Mouse (Mus musculus): ENCODE results near the gene Aplnr. TPM values are rescaled to one million over a fixed set of nuclear protein-coding genes. Genes with fewer than 3 reads are reported as not detected.

The Aplnr gene
- polyA plus RNA-seq, 1 experiment from 2014 or later, result 49.7 TPM

- Histone ChIP-seq H3K9ac (no peak overlapping the region), H3K27me3 (peaks cover 22% of the 10 kb centered on the region)
- no peak for ATAC-seq (ENCODE audit: low FRiP score, low read depth)
Measured at GRCm38 (mm10) chr2:85139846-85140245, 3.8 kb downstream of the Aplnr start.

GRCm38 (mm10) chr2:85140833-85141232 lies 4.8 kb downstream of the Aplnr start:
- Histone ChIP-seq H3K4me2 (replicated peaks) (no peak overlapping the region), H3K27me3 (peaks cover 22% of the 10 kb centered on the region), H3K36me3 (no peaks in the 10 kb centered on the region), H3K27ac (no peak overlapping the region), H3K9me3 (no peaks in the 10 kb centered on the region), H3K4me3 (no peak overlapping the region), H3K4me1 (no peaks in the 10 kb centered on the region), H3K9ac (no peak overlapping the region)
- no peak for ATAC-seq (ENCODE audit: low FRiP score, low read depth)

More at GRCm38 (mm10) chr2:85139846-85140245, 3.8 kb downstream of the Aplnr start:
- Histone ChIP-seq H3K36me3 (no peaks in the 10 kb centered on the region), H3K4me2 (replicated peaks) (no peak overlapping the region), H3K9me3 (no peaks in the 10 kb centered on the region), H3K4me1 (no peaks in the 10 kb centered on the region), H3K27ac (no peak overlapping the region), H3K4me3 (no peak overlapping the region)
- 67% methylated on average over 7 of the region's 7 CpGs for WGBS

DNA sequence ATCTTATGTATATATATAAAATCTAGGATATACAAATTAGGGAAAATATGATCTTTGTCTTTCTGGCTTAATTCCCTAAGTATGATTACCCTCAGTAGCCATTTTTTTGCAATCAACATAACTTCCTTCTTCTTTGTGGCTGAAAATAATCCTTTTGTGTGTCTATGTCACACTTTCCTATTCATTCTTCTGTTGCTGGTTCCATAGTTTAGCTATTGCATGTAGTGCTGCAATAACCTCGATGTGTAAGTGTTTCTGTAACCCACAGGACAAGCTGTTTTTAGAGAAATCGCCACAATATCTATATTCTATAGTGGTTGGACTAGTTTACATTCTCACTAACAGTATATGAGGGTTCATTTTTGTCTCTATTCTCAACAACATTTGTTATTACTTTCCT lies 8.9 kb downstream of the Aplnr start:
- WGBS, result 93% methylated on average over 2 of the region's 2 CpGs
- Histone ChIP-seq H3K4me3 (no peak overlapping the region), H3K4me1 (no peaks in the 10 kb centered on the region), H3K9ac (no peak overlapping the region), H3K9me3 (no peaks in the 10 kb centered on the region), H3K27ac (no peak overlapping the region), H3K27me3 (no peaks in the 10 kb centered on the region), H3K4me2 (replicated peaks) (no peak overlapping the region), H3K36me3 (no peaks in the 10 kb centered on the region)
- no peak for ATAC-seq (ENCODE audit: low FRiP score, low read depth)

DNA sequence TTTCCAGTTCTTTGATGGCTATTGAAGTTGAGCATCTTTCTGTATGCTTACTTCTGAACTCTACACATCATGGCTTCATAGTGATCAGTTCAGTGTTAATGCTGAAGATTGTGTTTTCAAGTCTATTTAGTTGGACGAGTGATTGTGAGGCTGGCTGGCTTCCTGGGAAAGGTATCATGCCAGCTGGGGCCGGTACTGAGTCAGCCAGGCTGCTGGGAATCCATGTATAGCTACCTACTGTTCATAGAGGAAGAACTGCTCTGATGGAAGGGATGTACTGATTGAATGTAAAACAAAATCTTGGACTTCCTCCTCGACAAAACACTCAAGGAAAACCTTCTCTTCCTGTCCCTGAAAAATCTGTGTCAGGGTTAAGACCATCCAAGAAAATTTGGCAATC lies 9.3 kb downstream of the Aplnr start:
- ATAC-seq (ENCODE audit: low FRiP score, low read depth), result no peak
- no peak overlapping the region for H3K9ac ChIP-seq
- H3K27me3 ChIP-seq, result no peaks in the 10 kb centered on the region
- no peak overlapping the region for H3K4me3 ChIP-seq
- H3K27ac ChIP-seq, result no peak overlapping the region
- H3K9me3 ChIP-seq, result no peaks in the 10 kb centered on the region
- no peaks in the 10 kb centered on the region for H3K4me1 ChIP-seq
- H3K4me2 ChIP-seq (replicated peaks), result no peak overlapping the region
- H3K36me3 ChIP-seq, result no peaks in the 10 kb centered on the region
- WGBS, result 80% methylated on average over 3 of the region's 3 CpGs

- Histone ChIP-seq H3K27ac (no peak overlapping the region), H3K4me2 (replicated peaks) (no peak overlapping the region), H3K9me3 (no peaks in the 10 kb centered on the region), H3K4me3 (no peak overlapping the region), H3K36me3 (no peaks in the 10 kb centered on the region), H3K4me1 (no peaks in the 10 kb centered on the region), H3K9ac (no peak overlapping the region), H3K27me3 (no peaks in the 10 kb centered on the region)
- WGBS, result 81% methylated on average over 2 of the region's 2 CpGs
- ATAC-seq (ENCODE audit: low FRiP score, low read depth), result no peak
Measured at GRCm38 (mm10) chr2:85147481-85147880, 11.5 kb downstream of the Aplnr start.

DNA sequence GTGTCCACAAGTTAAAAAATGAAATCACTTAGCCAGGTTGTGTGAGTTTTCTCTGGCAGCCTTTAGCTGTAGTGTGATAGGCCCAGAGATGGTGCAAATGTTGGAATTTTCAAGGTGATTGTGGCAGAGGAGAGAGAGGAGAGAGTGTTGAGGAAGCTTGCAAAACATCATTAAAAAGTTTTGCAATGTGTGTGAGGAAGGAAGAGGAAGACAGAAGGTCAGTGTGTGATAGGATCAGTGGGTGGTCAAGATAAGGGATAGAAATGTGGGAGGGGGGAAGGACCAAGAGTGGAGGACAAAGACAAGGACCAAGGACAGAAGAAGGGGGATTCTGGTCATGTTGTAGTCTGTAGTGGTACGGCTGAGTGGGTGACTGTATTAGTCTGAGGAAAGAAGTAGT lies 14.3 kb downstream of the Aplnr start:
- no peak for ATAC-seq (ENCODE audit: low FRiP score, low read depth)
- Histone ChIP-seq H3K4me1 (no peaks in the 10 kb centered on the region), H3K36me3 (no peaks in the 10 kb centered on the region), H3K4me3 (no peak overlapping the region), H3K27ac (no peak overlapping the region), H3K27me3 (no peaks in the 10 kb centered on the region), H3K4me2 (replicated peaks) (no peak overlapping the region), H3K9me3 (no peaks in the 10 kb centered on the region), H3K9ac (no peak overlapping the region)
- WGBS, result 72% methylated on average over 1 of the region's 1 CpGs

DNA sequence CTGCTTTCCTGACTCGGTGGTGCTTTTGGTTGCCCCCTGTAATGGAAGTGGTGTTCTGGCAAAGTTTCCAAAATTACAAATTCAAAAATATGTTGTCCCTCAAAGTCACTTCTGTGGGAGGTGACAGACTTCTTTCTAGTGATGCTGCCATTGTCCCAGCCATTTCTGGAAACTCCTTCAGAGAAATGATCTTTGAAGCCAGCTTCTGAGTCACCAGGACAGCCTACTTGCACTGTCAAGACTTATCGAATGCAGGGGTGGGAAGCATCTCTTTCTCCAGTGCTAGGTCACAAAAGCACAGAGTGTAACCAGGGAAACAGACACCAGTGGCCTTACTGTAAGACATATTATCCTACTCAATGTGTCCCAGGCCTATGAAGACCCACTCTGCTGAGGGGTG lies 15.2 kb downstream of the Aplnr start:
- Histone ChIP-seq H3K9me3 (no peaks in the 10 kb centered on the region), H3K4me1 (no peaks in the 10 kb centered on the region), H3K4me2 (replicated peaks) (no peak overlapping the region), H3K36me3 (no peaks in the 10 kb centered on the region), H3K4me3 (no peak overlapping the region), H3K27me3 (no peaks in the 10 kb centered on the region), H3K9ac (no peak overlapping the region), H3K27ac (no peak overlapping the region)
- no peak for ATAC-seq (ENCODE audit: low FRiP score, low read depth)
- 81% methylated on average over 2 of the region's 2 CpGs for WGBS

- H3K4me2 ChIP-seq (replicated peaks), result no peak overlapping the region
- no peaks in the 10 kb centered on the region for H3K9me3 ChIP-seq
- H3K36me3 ChIP-seq, result no peaks in the 10 kb centered on the region
- no peak for ATAC-seq (ENCODE audit: low FRiP score, low read depth)
- no peak overlapping the region for H3K4me3 ChIP-seq
- H3K27me3 ChIP-seq, result no peaks in the 10 kb centered on the region
- no peak overlapping the region for H3K9ac ChIP-seq
- 80% methylated on average over 9 of the region's 9 CpGs for WGBS
- H3K4me1 ChIP-seq, result no peaks in the 10 kb centered on the region
- H3K27ac ChIP-seq, result no peak overlapping the region
Measured at GRCm38 (mm10) chr2:85155334-85155733, 19.3 kb downstream of the Aplnr start.

DNA sequence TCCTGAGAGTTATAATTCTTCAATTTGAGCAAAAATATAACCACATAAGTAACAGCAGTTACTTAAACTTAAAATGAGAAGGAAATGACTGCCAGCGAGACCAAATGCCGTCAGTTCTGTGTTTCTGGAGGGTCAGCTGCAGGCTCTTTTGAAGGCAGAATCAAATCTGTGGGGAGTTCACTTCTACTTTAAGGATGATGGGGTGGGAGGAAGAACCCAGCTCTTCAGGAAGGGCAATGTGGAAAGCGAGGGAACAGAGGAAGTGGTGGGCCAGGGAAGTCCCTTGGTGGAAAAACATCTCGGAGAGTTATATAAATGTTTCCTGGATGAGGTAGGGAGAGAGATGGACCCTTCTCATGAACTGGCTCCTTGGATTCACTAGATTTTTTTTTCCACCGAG lies 20.1 kb downstream of the Aplnr start:
- H3K4me3 ChIP-seq, result no peak overlapping the region
- no peaks in the 10 kb centered on the region for H3K9me3 ChIP-seq
- H3K27ac ChIP-seq, result no peak overlapping the region
- ATAC-seq (ENCODE audit: low FRiP score, low read depth), result no peak
- WGBS, result 85% methylated on average over 5 of the region's 5 CpGs
- no peaks in the 10 kb centered on the region for H3K36me3 ChIP-seq
- no peaks in the 10 kb centered on the region for H3K4me1 ChIP-seq
- H3K9ac ChIP-seq, result no peak overlapping the region
- no peaks in the 10 kb centered on the region for H3K27me3 ChIP-seq
- no peak overlapping the region for H3K4me2 ChIP-seq (replicated peaks)

DNA sequence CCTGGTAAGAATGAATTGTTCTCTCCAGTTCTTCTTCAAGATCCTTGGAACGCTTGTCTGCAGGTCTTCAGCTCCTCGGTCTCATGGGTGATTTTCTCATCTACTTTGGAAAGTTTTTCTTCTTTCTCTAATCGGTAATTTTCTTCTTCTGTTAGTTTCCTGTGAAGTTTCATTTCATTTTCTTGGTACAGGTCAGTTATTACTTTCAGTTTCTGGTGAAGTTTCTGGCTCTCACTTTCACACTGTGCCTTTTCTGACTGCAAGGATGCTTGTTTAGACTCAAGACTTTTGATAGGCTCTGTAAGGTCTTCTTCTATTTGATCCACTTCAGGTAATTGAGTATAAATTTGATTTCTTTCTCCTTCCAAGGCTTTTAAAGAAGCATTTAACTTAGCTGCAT lies 21.4 kb downstream of the Aplnr start:
- H3K4me1 ChIP-seq, result peaks cover 5% of the 10 kb centered on the region; the same call in 1 of the 2 replicates
- H3K36me3 ChIP-seq, result no peaks in the 10 kb centered on the region
- 89% methylated on average over 3 of the region's 3 CpGs for WGBS
- no peak overlapping the region for H3K27ac ChIP-seq
- no peak for ATAC-seq (ENCODE audit: low FRiP score, low read depth)
- no peak overlapping the region for H3K4me2 ChIP-seq (replicated peaks)
- H3K27me3 ChIP-seq, result no peaks in the 10 kb centered on the region
- no peaks in the 10 kb centered on the region for H3K9me3 ChIP-seq
- H3K4me3 ChIP-seq, result no peak overlapping the region
- H3K9ac ChIP-seq, result no peak overlapping the region

GRCm38 (mm10) chr2:85160901-85161637 lies 25.0 kb downstream of the Aplnr start:
- Histone ChIP-seq H3K27ac (no peak overlapping the region), H3K4me3 (no peak overlapping the region), H3K9ac (no peak overlapping the region), H3K4me1 (peaks cover 5% of the 10 kb centered on the region; the same call in 1 of the 2 replicates), H3K27me3 (no peaks in the 10 kb centered on the region), H3K36me3 (no peaks in the 10 kb centered on the region), H3K9me3 (no peaks in the 10 kb centered on the region), H3K4me2 (replicated peaks) (no peak overlapping the region)
- WGBS, result 66% methylated on average over 4 of the region's 4 CpGs
- no peak; the same call in 1 of the 2 replicates for ATAC-seq (ENCODE audit: low FRiP score, low read depth)

DNA sequence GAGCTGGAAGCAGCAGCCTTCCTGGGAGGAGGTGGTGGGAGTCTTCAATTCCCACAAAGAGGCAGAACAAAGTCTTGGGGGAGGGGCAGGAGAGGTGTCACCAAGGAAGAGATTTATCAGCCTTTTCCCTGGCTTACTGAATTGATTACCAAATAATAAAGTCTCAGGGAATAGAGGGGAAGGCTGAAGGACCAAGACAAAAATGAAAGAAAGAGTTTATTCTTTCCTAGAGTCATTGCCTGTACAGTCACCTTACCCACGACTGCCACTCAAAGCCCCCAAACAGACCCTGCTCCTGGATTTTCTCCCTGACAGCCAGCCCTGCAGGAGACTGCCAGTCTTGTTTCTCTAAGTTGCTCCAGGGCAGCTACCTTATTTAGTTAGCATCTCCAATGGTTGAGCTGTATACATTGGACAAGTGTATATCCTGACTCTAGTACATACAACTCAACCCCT lies 25.6 kb downstream of the Aplnr start:
- ATAC-seq (ENCODE audit: low FRiP score, low read depth), result no peak
- no peak overlapping the region for H3K9ac ChIP-seq
- H3K36me3 ChIP-seq, result no peaks in the 10 kb centered on the region
- 22% methylated on average over 1 of the region's 1 CpGs for WGBS
- H3K4me1 ChIP-seq, result peaks cover 5% of the 10 kb centered on the region; the same call in 1 of the 2 replicates
- H3K9me3 ChIP-seq, result no peaks in the 10 kb centered on the region
- H3K4me3 ChIP-seq, result no peak overlapping the region
- no peaks in the 10 kb centered on the region for H3K27me3 ChIP-seq
- H3K4me2 ChIP-seq (replicated peaks), result no peak overlapping the region
- H3K27ac ChIP-seq, result no peak overlapping the region

Data from limb, embryonic 13.5 days (tissue).